Mouse (Mus musculus) gastrocnemius, adult 2 months (tissue): ENCODE measurements around the gene Eipr1. TPM values are rescaled to one million over a fixed set of nuclear protein-coding genes. Genes with fewer than 3 reads are reported as not detected.
A peak's percentile ranks its signal among the peaks of the same experiment; 100 is the strongest.

Experiments
- DNase-seq: peaks from one replicate; pipeline ENCODE4 v3.0.0; 2022
- H3K27ac ChIP-seq: fragments of 200-600 bp; 2 replicates; pipeline ENCODE4 v1.8.1; 2022; ENCODE audit warnings: mild to moderate bottlenecking
- H3K4me3 ChIP-seq: fragments of 200-600 bp; 2 replicates; pipeline ENCODE4 v1.8.1; 2022; ENCODE audit warnings: mild to moderate bottlenecking, moderate library complexity
- CTCF ChIP-seq: fragments of 200-600 bp; IDR thresholded peaks from 2 replicates; pipeline ENCODE4 v1.8.1; 2022; ENCODE audit warnings: antibody characterized with exemption, mild to moderate bottlenecking, moderate library complexity
- intact Hi-C: fragments of 180-260 bp; cut with DNase I; formaldehyde crosslinking; loops from one replicate; pipeline ENCODE4 v1.15.1; 2025
- total RNA-seq, 2 experiments: library from RNA; stranded (reverse); gene quantifications; 2 replicates each; pipeline ENCODE4 v1.2.3; 2021

Gene Eipr1
- total RNA-seq, 2 experiments from 2014 or later: 6.5 to 7.2 TPM

DNA sequence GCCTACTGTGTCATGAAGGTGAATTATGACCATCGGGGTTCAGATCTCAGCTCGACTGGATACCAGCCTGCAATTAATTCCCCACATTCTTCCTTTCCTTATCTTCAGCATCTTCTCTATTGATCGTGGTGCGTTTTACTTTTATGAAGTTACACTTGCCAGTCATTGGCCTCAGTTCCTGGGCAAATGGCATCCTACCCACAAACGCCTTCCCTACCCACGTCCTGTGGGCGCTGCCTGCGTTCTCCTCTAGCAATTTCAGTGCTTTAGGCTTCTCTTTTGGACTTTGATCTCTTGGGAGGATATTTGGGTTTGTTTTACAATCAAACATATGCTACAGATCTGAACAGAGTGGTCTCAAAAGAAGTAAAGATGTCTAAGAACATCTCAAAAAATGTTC, 94.2 kb downstream of the Eipr1 start:
- Histone ChIP-seq H3K4me3 (no peak overlapping the region), H3K27ac (no peak overlapping the region)
- intact Hi-C loops: no loop called here
- TF ChIP-seq CTCF: no peak
- no peak for DNase-seq

GRCm38 (mm10) chr12:28847401-28847800, 95.8 kb downstream of the Eipr1 start:
- Histone ChIP-seq H3K27ac (no peak overlapping the region), H3K4me3 (no peak overlapping the region)
- intact Hi-C loops: no loop called here
- no peak for TF ChIP-seq CTCF
- DNase-seq: no peak

- no peak for TF ChIP-seq CTCF
- intact Hi-C loops: no loop called here
- H3K4me3 ChIP-seq: no peak overlapping the region
- H3K27ac ChIP-seq: no peak overlapping the region
- no peak for DNase-seq
Measured at GRCm38 (mm10) chr12:28848726-28849612, 97.4 kb downstream of the Eipr1 start.

- no peak for TF ChIP-seq CTCF
- H3K4me3 ChIP-seq: no peak overlapping the region
- H3K27ac ChIP-seq: no peak overlapping the region
- no peak for DNase-seq
- intact Hi-C loops: no loop called here
Measured at GRCm38 (mm10) chr12:28859495-28860263, 108.1 kb downstream of the Eipr1 start.

DNA sequence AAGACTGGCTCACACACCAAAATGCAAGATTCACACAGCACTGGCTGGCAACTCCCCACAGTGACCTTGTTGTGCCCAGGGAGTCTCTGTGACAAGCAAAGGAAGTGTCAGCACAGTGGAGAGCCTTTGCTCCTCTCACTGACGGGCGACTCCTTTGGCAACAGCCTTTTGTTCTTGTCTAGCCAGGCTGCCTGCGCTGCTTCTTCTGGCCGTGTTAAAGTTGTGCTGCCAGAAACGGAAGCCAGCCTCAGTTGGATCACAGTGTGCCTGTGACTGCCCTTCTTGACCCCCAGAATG, 108.6 kb downstream of the Eipr1 start:
- no peak for DNase-seq
- Histone ChIP-seq H3K4me3 (no peak overlapping the region), H3K27ac (no peak overlapping the region)
- intact Hi-C loops: no loop called here
- TF ChIP-seq CTCF: no peak

DNA sequence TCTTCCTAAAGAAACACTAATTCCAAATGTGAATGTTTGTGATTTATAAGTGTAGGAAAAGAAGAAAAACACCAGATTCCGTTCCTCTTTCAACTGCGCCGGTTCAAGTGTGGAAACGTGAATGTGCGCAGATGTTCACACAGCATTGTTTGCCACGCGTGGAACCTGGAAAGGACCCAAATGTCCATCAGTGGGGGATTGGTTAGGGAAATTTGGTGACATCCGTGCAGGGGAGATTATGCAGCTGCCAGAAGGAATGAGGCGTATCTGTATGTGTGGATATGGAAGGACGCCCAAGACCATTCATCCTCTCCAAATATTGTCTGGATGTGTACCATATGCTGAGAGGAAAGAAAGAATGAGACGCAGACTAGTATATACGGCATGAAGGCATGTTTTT, 111.7 kb downstream of the Eipr1 start:
- Histone ChIP-seq H3K4me3 (no peak overlapping the region), H3K27ac (no peak overlapping the region)
- no peak for DNase-seq
- TF ChIP-seq CTCF: no peak
- intact Hi-C loops: no loop called here

- TF ChIP-seq CTCF: no peak
- no peak overlapping the region for H3K27ac ChIP-seq
- H3K4me3 ChIP-seq: no peak overlapping the region
- no peak for DNase-seq
- intact Hi-C loops: no loop called here
Measured at GRCm38 (mm10) chr12:28866121-28866520, 114.5 kb downstream of the Eipr1 start.

- intact Hi-C loops: no loop called here
Measured at GRCm38 (mm10) chr12:28868794-28869193, 117.2 kb downstream of the Eipr1 start.

DNA sequence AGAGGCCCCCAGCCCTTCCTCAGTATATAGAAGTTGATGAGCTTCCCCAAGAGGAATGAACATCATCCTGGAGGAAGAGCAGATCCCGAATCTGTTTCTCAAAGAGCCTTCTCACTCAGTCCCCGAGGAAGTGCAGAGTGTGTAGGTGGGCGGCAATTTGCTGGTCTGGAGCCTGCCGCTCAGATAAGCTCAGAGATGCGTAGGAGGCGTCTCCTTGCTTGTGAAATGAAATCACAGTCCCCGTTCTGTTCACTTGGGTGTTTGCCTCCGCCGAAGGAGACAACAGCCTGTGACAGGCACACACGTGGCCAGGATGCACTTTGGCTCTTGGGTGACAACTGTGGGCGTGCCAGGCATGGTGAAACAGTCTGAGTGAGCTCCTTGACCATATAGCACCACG, 120.7 kb downstream of the Eipr1 start:
- H3K27ac ChIP-seq: no peak overlapping the region
- no peak overlapping the region for H3K4me3 ChIP-seq
- TF ChIP-seq CTCF: no peak
- intact Hi-C loops: no loop called here
- DNase-seq: no peak

More at GRCm38 (mm10) chr12:28868794-28869193, 117.2 kb downstream of the Eipr1 start:
- Histone ChIP-seq H3K4me3 (no peak overlapping the region), H3K27ac (no peak overlapping the region)
- DNase-seq: no peak
- no peak for TF ChIP-seq CTCF

- no peak for TF ChIP-seq CTCF
- Histone ChIP-seq H3K4me3 (no peak overlapping the region), H3K27ac (no peak overlapping the region)
- no peak for DNase-seq
- intact Hi-C loops: no loop called here
Measured at GRCm38 (mm10) chr12:28874781-28875251, 123.2 kb downstream of the Eipr1 start.

GRCm38 (mm10) chr12:28875471-28875870, 123.9 kb downstream of the Eipr1 start:
- TF ChIP-seq CTCF: no peak

DNA sequence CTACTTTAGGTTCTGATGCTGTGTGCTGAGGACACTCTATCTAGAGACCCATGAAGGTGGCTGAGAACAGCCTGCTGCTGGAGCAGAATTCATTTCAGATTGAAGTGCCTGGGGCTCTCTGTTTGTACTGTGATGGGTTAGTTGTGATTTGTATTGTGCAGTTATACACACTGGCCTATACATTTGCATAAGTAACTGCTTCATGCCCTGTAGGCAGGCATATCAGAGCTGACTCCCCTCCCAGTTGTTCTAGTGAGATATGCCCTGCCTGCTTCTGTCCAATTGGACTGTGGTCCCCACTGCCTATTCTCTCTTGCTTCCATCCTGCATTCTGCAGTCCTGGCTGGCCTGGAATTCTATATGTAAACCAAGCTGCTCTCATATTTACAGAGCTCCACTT, 128.9 kb downstream of the Eipr1 start:
- intact Hi-C loops: no loop called here
- no peak for TF ChIP-seq CTCF
- DNase-seq: no peak
- Histone ChIP-seq H3K4me3 (no peak overlapping the region), H3K27ac (no peak overlapping the region)

More at GRCm38 (mm10) chr12:28875471-28875870, 123.9 kb downstream of the Eipr1 start:
- intact Hi-C loops: no loop called here
- no peak for DNase-seq
- Histone ChIP-seq H3K4me3 (no peak overlapping the region), H3K27ac (no peak overlapping the region)

DNA sequence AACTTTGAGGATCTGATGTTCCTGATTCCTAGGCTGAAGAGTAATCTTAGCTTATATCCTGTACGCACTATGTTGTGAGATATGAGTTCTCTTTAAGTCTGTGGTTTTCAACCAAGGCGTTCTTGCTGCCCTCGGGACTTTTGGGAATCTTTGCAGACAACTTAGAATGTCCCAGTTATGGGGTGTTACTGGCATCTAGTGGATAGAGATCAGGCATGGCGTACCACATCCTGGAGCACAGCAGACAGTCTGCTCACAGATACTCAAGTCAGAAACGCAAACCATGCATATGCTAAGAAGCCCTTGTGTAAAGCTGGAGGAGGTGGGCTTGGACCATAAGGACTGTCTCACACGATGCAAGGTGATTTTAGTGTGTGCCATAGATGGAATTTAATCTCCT, 136.1 kb downstream of the Eipr1 start:
- TF ChIP-seq CTCF: peak; percentile 8; the same call in 1 of the 2 replicates
- Histone ChIP-seq H3K27ac (no peak overlapping the region), H3K4me3 (no peak overlapping the region)
- intact Hi-C loops: no loop called here
- no peak for DNase-seq
